Comparison of ENCODE assay signal across 20 mouse cellular contexts in the genomic region with DNA sequence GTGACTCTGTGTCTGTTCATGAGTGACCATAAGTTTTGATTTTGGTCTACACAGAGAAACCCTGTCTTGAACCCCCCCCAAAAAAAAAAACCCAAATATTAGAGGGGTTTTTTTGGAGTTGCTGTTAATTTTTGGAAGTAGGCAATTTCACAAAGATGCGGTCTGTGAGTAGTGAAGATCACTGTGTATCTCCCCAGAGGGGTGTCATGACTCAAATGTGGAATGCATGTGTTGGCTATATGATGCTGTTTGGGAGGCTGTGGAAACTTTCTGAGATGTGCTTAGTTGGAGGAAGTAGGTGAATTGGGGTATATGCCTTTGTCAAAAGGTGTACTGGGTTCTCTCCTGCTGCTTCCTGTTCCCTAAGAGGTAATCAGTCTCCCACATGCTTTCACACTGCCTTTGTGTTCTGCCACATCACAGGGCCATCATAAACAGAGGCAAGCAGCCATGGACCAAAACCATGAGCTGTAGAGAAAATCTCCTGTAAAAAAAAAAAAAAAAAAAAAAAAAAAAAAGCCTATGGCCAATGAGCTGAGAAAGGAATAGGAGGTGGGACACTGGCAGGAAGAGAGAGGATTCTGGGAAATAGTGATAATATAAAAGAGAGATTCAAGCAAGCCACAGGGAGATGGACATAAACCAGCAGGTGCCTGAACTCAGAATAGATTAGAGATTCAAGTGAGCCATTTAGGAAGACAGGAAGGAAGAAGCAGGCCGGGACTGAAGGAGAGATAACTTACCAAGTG. TPM values are rescaled to one million over a fixed set of nuclear protein-coding genes. Genes with fewer than 3 reads are reported as not detected.
"Had no signal": no experiment of that assay in that cellular context is flagged by ENCODE, and none has a peak within 500 bp of the region (broad histone marks: within the 10 kb centered on the region; RNA-seq: fewer than 3 reads in every experiment).

No protein-coding gene starts in this region.

- H3K27me3 ChIP-seq: kidney, embryonic 15.5 days; limb, embryonic 12.5 days; limb, embryonic 15.5 days; midbrain, embryonic 12.5 days; midbrain, embryonic 15.5 days; stomach, embryonic 15.5 days had no signal

- H3K9me3 ChIP-seq: kidney, embryonic 15.5 days; limb, embryonic 12.5 days; limb, embryonic 15.5 days; midbrain, embryonic 12.5 days; midbrain, embryonic 15.5 days; stomach, embryonic 15.5 days had no signal

- H3K4me2 ChIP-seq: kidney, embryonic 15.5 days; limb, embryonic 12.5 days; limb, embryonic 15.5 days; liver, embryonic 11.5 days; lung, embryonic 14.5 days; midbrain, embryonic 12.5 days; midbrain, embryonic 15.5 days; stomach, embryonic 15.5 days had no signal

- H3K36me3 ChIP-seq: kidney, embryonic 15.5 days; limb, embryonic 12.5 days; limb, embryonic 15.5 days; midbrain, embryonic 12.5 days; midbrain, embryonic 15.5 days; stomach, embryonic 15.5 days had no signal

- H3K27ac ChIP-seq: kidney, embryonic 15.5 days; limb, embryonic 12.5 days; limb, embryonic 15.5 days; liver, embryonic 14.5 days; macrophage; midbrain, embryonic 12.5 days; midbrain, embryonic 15.5 days; stomach, embryonic 15.5 days had no signal

- ATAC-seq: liver, postnatal 0 days; lung, postnatal 0 days; midbrain, embryonic 15.5 days had no signal

- H3K4me1 ChIP-seq: limb, embryonic 12.5 days; limb, embryonic 15.5 days; midbrain, embryonic 12.5 days; midbrain, embryonic 15.5 days; stomach, embryonic 15.5 days had no signal

- H3K4me3 ChIP-seq: kidney, embryonic 15.5 days; limb, embryonic 12.5 days; limb, embryonic 15.5 days; midbrain, embryonic 12.5 days; midbrain, embryonic 15.5 days; myocyte; stomach, embryonic 15.5 days had no signal

- H3K9ac ChIP-seq: kidney, embryonic 15.5 days; limb, embryonic 12.5 days; limb, embryonic 15.5 days; liver, embryonic 14.5 days; liver, postnatal 0 days; lung, embryonic 14.5 days; midbrain, embryonic 12.5 days; midbrain, embryonic 15.5 days; stomach, embryonic 15.5 days had no signal

- DNase-seq: kidney, adult 8-10 months; kidney, postnatal 10 days; kidney, postnatal 36 days; left cerebral cortex, postnatal 4 days; liver, postnatal 0 days; lung, embryonic 14.5 days; right cerebral cortex, postnatal 4 days; thymus, postnatal 36 days had no signal

RNA-seq across cellular contexts. Expression of a gene that starts 21.8 kb away (rescaled TPM):
- total RNA-seq: monocyte, adult 5-6 weeks had no signal
- polyA plus RNA-seq: liver, postnatal 0 days; macrophage had no signal
